Mouse (Mus musculus) inflammation-experienced regulatory T-cells (primary cell): ENCODE data around the gene Snrnp200. TPM values are rescaled to one million over a fixed set of nuclear protein-coding genes. Genes with fewer than 3 reads are reported as not detected.

Experiments
- polyA plus RNA-seq, 2 experiments: library from polyadenylated mRNA; unstranded; fragments of 100-300 nt; shearing (Covaris generic); gene quantifications; one replicate each; pipeline ENCODE4 v1.2.1; 2017

The Snrnp200 gene
- polyA plus RNA-seq, result 100 to 1,000 TPM in 1 of 2 experiments, 10 to 100 TPM in 1; 80.8 to 109 TPM

GRCm38 (mm10) chr2:127207547-127208451 is at the start of gene Snrnp200, which contains the start of gene 1810024B03Rik:
TSS of gene Snrnp200 (plus strand) at chr2:127208386.
TSS of gene 1810024B03Rik (minus strand) at chr2:127208280.

GRCm38 (mm10) chr2:127247592-127248333 is 39.6 kb downstream of the Snrnp200 start, which contains the start of the genes Ciao1 and Tmem127:
TSS of gene Ciao1 (minus strand) at chr2:127247816.
TSS of gene Tmem127 (plus strand) at chr2:127247908.

GRCm38 (mm10) chr2:127269491-127270299 is 61.5 kb downstream of the Snrnp200 start, which contains the start of gene Stard7:
TSS of gene Stard7 (plus strand) at chr2:127270218.

Other genes starting within 250 kb of the Snrnp200 start
- gene Ap4e1, start 199.7 kb upstream of the Snrnp200 start, polyA plus RNA-seq, result 10 to 100 TPM; 12.2 to 13.8 TPM
- gene Blvra, start 137.7 kb upstream of the Snrnp200 start, polyA plus RNA-seq, result 10 to 100 TPM; 64.9 to 70.1 TPM
- 1 to 10 TPM; 3.2 to 5.9 TPM for gene Ncaph, start 74.4 kb upstream of the Snrnp200 start, polyA plus RNA-seq
- 1 to 10 TPM; 6.5 to 8.0 TPM for gene Itpripl1, start 64.9 kb upstream of the Snrnp200 start, polyA plus RNA-seq
- gene 1810024B03Rik, start 106 bp upstream of the Snrnp200 start, polyA plus RNA-seq, result under 1 TPM; 0.55 to 0.87 TPM
- 10 to 100 TPM; 81.0 to 88.4 TPM for gene Ciao1, start 39.4 kb downstream of the Snrnp200 start, polyA plus RNA-seq
- 10 to 100 TPM; 35.5 to 45.5 TPM for gene Tmem127, start 39.5 kb downstream of the Snrnp200 start, polyA plus RNA-seq
- gene Stard7, start 61.8 kb downstream of the Snrnp200 start, polyA plus RNA-seq, result 100 to 1,000 TPM in 1 of 2 experiments, 10 to 100 TPM in 1; 77.2 to 103 TPM
- gene Dusp2, start 127.8 kb downstream of the Snrnp200 start, polyA plus RNA-seq, result 100 to 1,000 TPM; 344 to 424 TPM
- gene Astl, start 130.3 kb downstream of the Snrnp200 start, polyA plus RNA-seq, result 1 to 10 TPM in 1 of 2 experiments, under 1 TPM in 1; 0.11 to 1.0 TPM
- gene Adra2b, start 154.8 kb downstream of the Snrnp200 start, polyA plus RNA-seq, result 1 to 10 TPM in 1 of 2 experiments, under 1 TPM in 1; 0.40 to 1.7 TPM
- gene Gpat2, start 216.8 kb downstream of the Snrnp200 start, polyA plus RNA-seq, result 1 to 10 TPM in 1 of 2 experiments, under 1 TPM in 1; 0.22 to 1.1 TPM
- 10 to 100 TPM; 24.8 to 25.3 TPM for gene Fahd2a, start 236.2 kb downstream of the Snrnp200 start, polyA plus RNA-seq